Mouse (Mus musculus) C2C12 (cell line): ENCODE results near the gene Igsf9b. TPM values are rescaled to one million over a fixed set of nuclear protein-coding genes. Genes with fewer than 3 reads are reported as not detected.

ENCODE experiments used
- H3K27me3 ChIP-seq: one replicate; pipeline ENCODE4 v1.6.1; 2011; ENCODE audit not compliant: control insufficient read depth, insufficient read depth, insufficient read length
- H3K36me3 ChIP-seq: one replicate; pipeline ENCODE4 v1.6.1; 2011; ENCODE audit not compliant: control insufficient read depth, insufficient read depth
- H3K4me3 ChIP-seq: one replicate; pipeline ENCODE4 v1.5.1; 2011; ENCODE audit warnings: mild to moderate bottlenecking, control low read depth; ENCODE audit not compliant: poor library complexity, insufficient read depth, severe bottlenecking
- H3K79me2 ChIP-seq: one replicate; pipeline ENCODE4 v1.6.1; 2011; ENCODE audit not compliant: control insufficient read depth, insufficient read depth
- H3K79me3 ChIP-seq: one replicate; pipeline ENCODE4 v1.6.1; 2011; ENCODE audit warnings: low read depth, control low read depth
- H3ac ChIP-seq: one replicate; pipeline ENCODE3; 2011; ENCODE audit warnings: low read depth; ENCODE audit not compliant: control insufficient read depth, insufficient read length
- CEBPB ChIP-seq: IDR thresholded peaks from one replicate; pipeline ENCODE4 v1.6.1; 2011; ENCODE audit warnings: low read depth, mild to moderate bottlenecking, control low read depth, moderate library complexity
- CTCF ChIP-seq: IDR thresholded peaks from one replicate; pipeline ENCODE4 v1.5.1; 2011; ENCODE audit not compliant: control insufficient read depth, insufficient read depth, insufficient read length
- FOSL1 ChIP-seq: IDR thresholded peaks from one replicate; pipeline ENCODE4 v1.8.0; 2011; ENCODE audit warnings: mild to moderate bottlenecking, low read length; ENCODE audit not compliant: poor library complexity, insufficient read depth, severe bottlenecking
- MAX ChIP-seq: IDR thresholded peaks from one replicate; pipeline ENCODE4 v1.6.1; 2011; ENCODE audit warnings: mild to moderate bottlenecking, control low read depth
- MYOD1 ChIP-seq: IDR thresholded peaks from one replicate; pipeline ENCODE4 v1.6.1; 2011; ENCODE audit warnings: low read depth; ENCODE audit not compliant: control insufficient read depth, insufficient read length
- MYOG ChIP-seq: IDR thresholded peaks from one replicate; pipeline ENCODE4 v1.6.1; 2011; ENCODE audit not compliant: control insufficient read depth, insufficient read length; ENCODE audit errors: extremely low read depth
- USF1 ChIP-seq: IDR thresholded peaks from one replicate; pipeline ENCODE4 v1.6.1; 2011; ENCODE audit warnings: low read depth, mild to moderate bottlenecking, control low read depth, moderate library complexity
- polyA plus RNA-seq: library from polyadenylated mRNA; unstranded; fragments of >200 nt; fragmentation: generic; extraction: Trizol; gene quantifications from one replicate; pipeline ENCODE4 v1.2.1, GENCODE M21; 2012; ENCODE audit warnings: missing spikeins

Gene Igsf9b
- polyA plus RNA-seq, 1 experiment: 0.15 TPM

DNA sequence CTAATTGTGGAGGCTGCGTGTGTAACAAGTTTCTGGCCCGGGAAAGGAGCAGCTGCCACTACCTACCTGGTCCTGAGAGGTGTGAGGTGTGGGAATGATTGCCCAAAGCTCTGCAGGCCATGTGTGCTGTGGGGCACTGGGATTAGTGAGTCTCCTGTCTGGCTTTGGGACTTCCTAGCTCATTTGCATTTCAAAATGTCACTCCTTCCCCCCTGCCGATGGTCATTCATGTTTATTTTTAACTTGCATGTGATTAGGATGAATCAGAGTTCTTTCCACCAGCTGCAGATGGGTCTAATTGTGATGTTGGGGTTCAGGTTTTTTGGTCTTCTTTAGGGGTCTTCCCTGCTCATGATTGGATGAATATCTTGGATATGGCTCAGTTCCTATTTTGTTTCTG, 34.0 kb upstream of the Igsf9b start:
- no peaks in the 10 kb centered on the region for H3K36me3 ChIP-seq
- TF ChIP-seq CTCF: no peak
- TF ChIP-seq MYOD1: no peak
- TF ChIP-seq MYOG: no peak
- no peak for TF ChIP-seq FOSL1
- TF ChIP-seq USF1: no peak
- no peak for TF ChIP-seq CEBPB
- no peak for TF ChIP-seq MAX
- no peaks in the 10 kb centered on the region for H3K27me3 ChIP-seq
- H3K79me3 ChIP-seq: no peaks in the 10 kb centered on the region
- H3ac ChIP-seq: no peak overlapping the region
- no peak overlapping the region for H3K4me3 ChIP-seq
- H3K79me2 ChIP-seq: no peaks in the 10 kb centered on the region

DNA sequence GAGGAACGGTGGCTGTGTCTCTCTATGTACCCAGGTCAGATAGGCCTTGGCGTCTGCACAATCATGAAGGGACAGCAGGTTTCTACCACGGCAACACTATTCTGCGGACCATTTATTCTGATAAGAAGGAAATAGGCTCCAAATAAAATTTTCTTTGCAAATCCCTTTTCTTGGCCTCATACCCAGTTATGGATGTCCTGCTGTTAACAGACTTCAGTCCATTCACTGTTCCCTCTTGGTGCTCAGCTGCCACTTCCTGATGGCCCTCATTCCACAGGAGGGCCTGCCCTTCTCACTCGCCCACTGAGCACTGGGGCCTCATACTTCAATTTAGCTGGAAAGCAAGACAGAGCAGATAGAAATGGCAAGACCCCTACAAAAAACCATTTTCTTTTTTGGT, 31.1 kb upstream of the Igsf9b start:
- no peaks in the 10 kb centered on the region for H3K79me3 ChIP-seq
- H3K36me3 ChIP-seq: no peaks in the 10 kb centered on the region
- TF ChIP-seq CTCF (no peak), MYOG (no peak), CEBPB (no peak), USF1 (no peak)

DNA sequence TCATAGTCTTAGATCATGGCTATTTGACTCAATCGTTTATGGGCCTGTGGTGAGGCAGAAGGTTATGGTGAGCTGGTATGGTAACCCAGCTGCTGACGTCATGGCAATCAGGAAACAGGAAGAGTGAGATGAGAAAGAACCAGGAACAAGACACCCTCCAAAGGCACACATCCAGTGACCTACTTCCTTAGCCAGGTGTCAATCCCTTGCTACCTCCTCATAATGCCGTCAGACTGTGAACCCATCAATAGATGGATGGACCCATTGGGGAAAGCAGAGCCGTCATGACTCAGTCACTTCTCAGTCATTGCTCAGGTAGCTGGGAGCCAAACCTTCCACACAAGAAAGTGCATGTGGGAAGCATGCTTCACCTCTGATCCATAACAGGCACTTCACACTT, 30.5 kb upstream of the Igsf9b start:
- no peak for TF ChIP-seq CTCF
- no peak for TF ChIP-seq MAX
- no peak for TF ChIP-seq MYOG
- TF ChIP-seq MYOD1: no peak
- no peak for TF ChIP-seq FOSL1
- no peak for TF ChIP-seq CEBPB
- TF ChIP-seq USF1: no peak
- Histone ChIP-seq H3ac (no peak overlapping the region), H3K27me3 (no peaks in the 10 kb centered on the region), H3K4me3 (no peak overlapping the region), H3K79me3 (no peaks in the 10 kb centered on the region), H3K36me3 (no peaks in the 10 kb centered on the region), H3K79me2 (no peaks in the 10 kb centered on the region)

More for the DNA sequence above, 31.1 kb upstream of the Igsf9b start:
- no peaks in the 10 kb centered on the region for H3K27me3 ChIP-seq
- no peak overlapping the region for H3K4me3 ChIP-seq
- H3K79me2 ChIP-seq: no peaks in the 10 kb centered on the region
- no peak overlapping the region for H3ac ChIP-seq

DNA sequence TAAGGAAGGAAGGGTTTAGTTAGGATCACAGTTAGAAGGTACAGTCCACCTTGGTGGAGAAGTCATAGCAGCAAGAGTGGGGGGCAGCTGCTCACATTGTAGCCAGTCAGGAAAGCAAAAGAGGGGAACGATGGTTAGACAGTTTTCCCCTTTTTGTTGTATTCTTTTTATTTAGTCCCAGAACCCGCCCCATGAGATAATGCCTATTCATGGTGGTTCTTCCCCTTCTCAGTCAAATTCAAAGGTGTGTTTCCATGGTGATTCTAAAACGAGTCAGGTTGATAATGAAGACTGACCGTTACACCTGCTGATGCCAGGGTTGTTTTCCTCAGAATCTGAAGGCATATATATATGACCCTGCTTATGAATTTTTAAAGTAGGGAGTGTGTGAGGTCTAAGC, 29.7 kb upstream of the Igsf9b start:
- TF ChIP-seq FOSL1 (no peak), MAX (no peak), MYOD1 (no peak), USF1 (no peak), CTCF (no peak), MYOG (no peak), CEBPB (no peak)

DNA sequence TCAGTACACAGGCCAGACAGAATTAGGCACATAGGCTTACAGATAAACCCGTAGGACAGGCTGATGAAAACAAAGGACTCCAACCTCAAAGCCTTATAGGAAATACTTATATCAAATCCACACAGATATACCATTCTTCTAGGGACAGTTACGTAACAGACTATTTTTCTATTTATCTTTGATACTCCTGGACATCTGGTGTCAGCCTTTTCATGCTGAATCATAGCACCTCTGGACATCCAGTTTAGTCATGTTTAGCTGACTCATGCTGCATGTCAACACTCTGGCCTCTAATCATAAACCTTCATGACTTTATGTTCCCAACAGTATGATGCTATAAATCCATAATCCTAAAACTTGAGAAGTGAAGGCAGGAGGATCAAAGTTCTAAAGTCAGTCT, 29.1 kb upstream of the Igsf9b start:
- H3K79me2 ChIP-seq: no peaks in the 10 kb centered on the region
- H3K79me3 ChIP-seq: no peaks in the 10 kb centered on the region
- TF ChIP-seq MYOD1 (peak; percentile 65), CTCF (no peak), CEBPB (peak; percentile 77), MYOG (no peak), MAX (peak; percentile 31), USF1 (no peak), FOSL1 (peak; percentile 95)
- H3K4me3 ChIP-seq: no peak overlapping the region
- H3ac ChIP-seq: no peak overlapping the region
- no peaks in the 10 kb centered on the region for H3K27me3 ChIP-seq
- H3K36me3 ChIP-seq: no peaks in the 10 kb centered on the region

More for the DNA sequence above, 29.7 kb upstream of the Igsf9b start:
- Histone ChIP-seq H3K4me3 (no peak overlapping the region), H3K79me3 (no peaks in the 10 kb centered on the region), H3K27me3 (no peaks in the 10 kb centered on the region), H3K36me3 (no peaks in the 10 kb centered on the region), H3ac (no peak overlapping the region), H3K79me2 (no peaks in the 10 kb centered on the region)

DNA sequence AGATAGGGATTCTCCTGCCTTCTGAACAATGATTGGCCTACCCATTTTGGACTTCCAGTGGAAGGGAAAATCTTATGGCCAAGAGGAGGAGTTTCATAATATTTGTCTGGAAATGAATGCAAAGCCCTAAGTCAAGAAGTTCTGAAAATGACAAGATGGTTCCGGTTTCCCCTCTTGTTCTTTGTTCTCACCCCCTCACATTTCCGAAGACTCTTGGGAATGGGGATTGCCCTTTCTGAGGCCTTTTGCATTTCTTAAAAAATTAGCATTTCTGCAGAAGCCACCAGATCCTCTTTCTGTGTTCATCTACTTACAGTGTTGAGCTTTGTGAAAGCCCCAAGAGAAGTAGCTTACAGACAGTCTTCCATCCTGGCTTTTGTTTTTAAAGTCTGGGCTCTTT, 27.1 kb upstream of the Igsf9b start:
- H3K79me2 ChIP-seq: no peaks in the 10 kb centered on the region
- H3K27me3 ChIP-seq: no peaks in the 10 kb centered on the region
- H3K79me3 ChIP-seq: no peaks in the 10 kb centered on the region
- H3K36me3 ChIP-seq: no peaks in the 10 kb centered on the region
- no peak overlapping the region for H3ac ChIP-seq
- no peak overlapping the region for H3K4me3 ChIP-seq
- TF ChIP-seq CEBPB (no peak), CTCF (no peak)
